Mouse (Mus musculus) liver, postnatal 0 days (tissue): Measurements from ENCODE around the gene Lgals1. TPM values are rescaled to one million over a fixed set of nuclear protein-coding genes. Genes with fewer than 3 reads are reported as not detected.

Source experiments
- ATAC-seq: fragments of 200-750 bp; cut with Nextera tagmentation; 2 replicates; pipeline ENCODE4 v1.8.0; 2017; ENCODE audit warnings: mild to moderate bottlenecking, moderate library complexity
- DNase-seq: peaks from one replicate; pipeline ENCODE4 v3.0.0-alpha.2; 2016
- H3K27ac ChIP-seq: fragments of 300-500 bp; sonication (generic); 2 replicates; pipeline ENCODE4 v1.5.1; 2014; ENCODE audit warnings: antibody characterized with exemption, moderate library complexity, mild to moderate bottlenecking, low read depth
- H3K27me3 ChIP-seq: fragments of 300-500 bp; sonication (generic); 2 replicates; pipeline ENCODE4 v1.6.1; 2014; ENCODE audit warnings: low read length, control low read depth, mixed read lengths; ENCODE audit not compliant: insufficient read depth
- H3K36me3 ChIP-seq: fragments of 300-500 bp; sonication (generic); replicated peaks from 2 replicates; pipeline ENCODE4 v1.6.1; 2014; ENCODE audit warnings: mild to moderate bottlenecking, control low read depth, low read length, moderate library complexity, mixed read lengths; ENCODE audit not compliant: insufficient read depth
- H3K4me1 ChIP-seq: fragments of 300-500 bp; sonication (generic); 2 replicates; pipeline ENCODE4 v1.6.1; 2014; ENCODE audit warnings: antibody characterized with exemption, mild to moderate bottlenecking, control low read depth; ENCODE audit not compliant: insufficient read depth
- H3K4me2 ChIP-seq: fragments of 300-500 bp; sonication (generic); 2 replicates; pipeline ENCODE4 v1.6.1; 2014; ENCODE audit warnings: low read depth, mild to moderate bottlenecking, low read length, moderate library complexity, mixed read lengths
- H3K4me3 ChIP-seq: fragments of 300-500 bp; sonication (generic); 2 replicates; pipeline ENCODE4 v1.5.1; 2014; ENCODE audit warnings: low read depth, low read length
- H3K9ac ChIP-seq: fragments of 300-500 bp; sonication (generic); replicated peaks from 2 replicates; pipeline ENCODE4 v1.6.1; 2014; ENCODE audit warnings: mild to moderate bottlenecking, moderate library complexity
- H3K9me3 ChIP-seq: fragments of 300-500 bp; sonication (generic); 2 replicates; pipeline ENCODE4 v1.6.1; 2016; ENCODE audit warnings: mild to moderate bottlenecking, control low read depth, low read length, mixed read lengths
- CTCF ChIP-seq: sonication (generic); IDR thresholded peaks from 2 replicates; pipeline ENCODE4 v1.5.1; 2016; ENCODE audit warnings: antibody characterized with exemption, low read depth
- EP300 ChIP-seq: IDR thresholded peaks from 2 replicates; pipeline ENCODE4 v1.6.1; 2016; ENCODE audit warnings: antibody characterized with exemption, low read depth, mild to moderate bottlenecking
- WGBS: fragments of 180-500 bp; shearing (Covaris S2); extraction: QIAGEN DNeasy Blood & Tissue Kit; methylation state at CpG from one replicate; pipeline ENCODE4 v1.1.7; 2014; ENCODE audit not compliant: insufficient replicate concordance; 5-methylcytosine and 5-hydroxymethylcytosine counted together
- polyA plus RNA-seq: library from polyadenylated mRNA; unstranded; fragments of >200 nt; fragmentation: Nextera tagmentation; extraction: Ambion mirVana; gene quantifications from 2 replicates; pipeline ENCODE4 v1.2.1, GENCODE M21; 2015

The Lgals1 gene
- polyA plus RNA-seq, 1 experiment from 2014 or later: 102 TPM

DNA sequence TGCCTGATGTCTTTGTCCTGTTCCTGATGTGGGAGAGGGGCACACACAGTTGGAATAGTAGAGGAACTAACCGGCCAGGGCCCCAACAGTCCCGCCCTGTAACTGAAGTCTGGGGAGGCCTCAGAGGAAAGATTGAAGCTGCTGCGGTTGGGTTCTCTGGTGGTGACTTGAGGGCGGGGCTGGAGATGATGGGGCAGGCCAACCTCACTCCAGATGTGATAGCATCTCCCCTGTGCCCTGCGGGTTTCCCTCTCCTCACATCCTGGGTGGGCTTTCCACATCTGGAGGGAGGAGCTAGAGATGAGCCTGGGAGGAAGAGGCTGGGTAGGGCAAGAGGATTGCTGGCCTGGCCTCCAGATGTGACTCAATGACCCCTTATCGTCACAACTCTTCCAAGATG is 2.9 kb upstream of the Lgals1 start:
- no peaks in the 10 kb centered on the region for H3K9me3 ChIP-seq
- H3K27me3 ChIP-seq: no peaks in the 10 kb centered on the region
- WGBS: 36% methylated on average over 6 of the region's 6 CpGs
- H3K4me3 ChIP-seq: peak overlapping the region; percentile 28
- ATAC-seq (peak; percentile 72), DNase-seq (peak; percentile 77)
- H3K36me3 ChIP-seq: no peaks in the 10 kb centered on the region
- peak overlapping the region; percentile 72 for H3K4me2 ChIP-seq
- peak overlapping the region; percentile 58 for H3K9ac ChIP-seq
- peaks cover 60% of the 10 kb centered on the region for H3K4me1 ChIP-seq
- H3K27ac ChIP-seq: peak overlapping the region; percentile 93
- TF ChIP-seq EP300: 0 out of 2 replicates have a peak, but pooled peaks have one; percentile 55
- TF ChIP-seq CTCF: no peak

DNA sequence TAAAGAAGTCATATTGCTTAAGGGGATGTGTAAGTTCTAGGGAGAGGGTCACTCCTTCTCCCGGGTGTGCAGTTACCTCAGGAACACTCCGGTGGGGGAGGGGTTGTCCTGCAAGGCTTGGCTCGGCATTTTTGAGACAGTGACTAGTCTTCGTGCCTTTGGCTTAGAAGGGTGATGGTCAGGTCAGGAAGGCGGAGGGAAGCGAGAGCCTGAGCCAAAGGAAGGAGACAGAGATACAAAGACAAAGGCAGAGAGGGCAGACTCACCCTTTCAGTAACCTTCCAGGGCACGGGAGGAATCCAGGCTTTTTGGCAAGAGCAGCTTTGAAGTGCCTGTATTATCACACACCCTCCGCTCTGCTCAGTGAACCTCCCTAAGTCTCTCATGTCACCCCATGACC is 1.4 kb upstream of the Lgals1 start:
- 58% methylated on average over 8 of the region's 8 CpGs for WGBS
- no peak for ATAC-seq
- Histone ChIP-seq H3K4me3 (no peak overlapping the region), H3K27me3 (no peaks in the 10 kb centered on the region), H3K27ac (peak overlapping the region; percentile 29; the same call in 1 of the 2 replicates), H3K4me1 (peaks cover 61% of the 10 kb centered on the region), H3K4me2 (no peak overlapping the region), H3K36me3 (no peaks in the 10 kb centered on the region), H3K9ac (0 out of 2 replicates have a peak overlapping the region, but pooled peaks have one; percentile 42), H3K9me3 (no peaks in the 10 kb centered on the region)
- DNase-seq: no peak
- TF ChIP-seq EP300 (no peak), CTCF (no peak)

DNA sequence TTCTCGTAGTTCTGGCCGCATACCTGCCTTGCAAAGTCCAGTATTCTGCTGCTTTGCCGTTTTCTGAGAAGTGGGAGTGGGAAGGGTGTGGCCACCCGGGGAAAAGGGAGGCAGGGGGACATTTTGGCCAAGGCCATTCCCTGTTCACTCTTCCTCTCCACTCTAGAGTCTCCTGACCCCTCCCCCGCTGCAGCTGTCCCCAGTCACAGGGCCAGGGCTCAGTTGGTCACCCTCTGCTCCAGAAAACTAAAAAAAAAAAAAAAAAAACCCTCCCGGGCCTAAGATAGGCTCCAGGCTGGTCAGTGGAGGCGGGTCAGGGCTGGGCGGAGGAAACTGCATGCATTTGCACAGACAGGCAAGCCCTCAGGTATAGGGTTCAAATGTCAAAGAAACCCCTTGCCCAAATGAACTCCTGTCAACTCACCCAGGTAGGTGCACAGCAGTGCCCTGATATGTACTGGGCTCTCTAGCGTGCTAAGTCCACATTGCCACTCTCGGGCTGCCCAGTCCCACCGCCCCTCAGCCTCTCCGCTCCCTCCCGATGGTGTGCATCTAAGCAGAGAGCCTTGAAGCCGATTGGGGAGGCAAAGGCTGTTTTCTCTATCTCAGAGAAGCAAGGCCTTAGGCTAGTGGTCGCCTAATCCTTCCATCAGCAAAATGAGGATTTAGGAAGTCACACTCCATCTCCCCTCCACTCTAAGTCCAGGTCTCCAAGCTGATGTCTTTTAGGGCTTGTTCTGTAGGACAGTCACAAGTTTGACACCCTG is 679 bp downstream of the Lgals1 start:
- WGBS: 14% methylated on average over 15 of the region's 15 CpGs
- ATAC-seq: no peak
- no peak for DNase-seq

DNA sequence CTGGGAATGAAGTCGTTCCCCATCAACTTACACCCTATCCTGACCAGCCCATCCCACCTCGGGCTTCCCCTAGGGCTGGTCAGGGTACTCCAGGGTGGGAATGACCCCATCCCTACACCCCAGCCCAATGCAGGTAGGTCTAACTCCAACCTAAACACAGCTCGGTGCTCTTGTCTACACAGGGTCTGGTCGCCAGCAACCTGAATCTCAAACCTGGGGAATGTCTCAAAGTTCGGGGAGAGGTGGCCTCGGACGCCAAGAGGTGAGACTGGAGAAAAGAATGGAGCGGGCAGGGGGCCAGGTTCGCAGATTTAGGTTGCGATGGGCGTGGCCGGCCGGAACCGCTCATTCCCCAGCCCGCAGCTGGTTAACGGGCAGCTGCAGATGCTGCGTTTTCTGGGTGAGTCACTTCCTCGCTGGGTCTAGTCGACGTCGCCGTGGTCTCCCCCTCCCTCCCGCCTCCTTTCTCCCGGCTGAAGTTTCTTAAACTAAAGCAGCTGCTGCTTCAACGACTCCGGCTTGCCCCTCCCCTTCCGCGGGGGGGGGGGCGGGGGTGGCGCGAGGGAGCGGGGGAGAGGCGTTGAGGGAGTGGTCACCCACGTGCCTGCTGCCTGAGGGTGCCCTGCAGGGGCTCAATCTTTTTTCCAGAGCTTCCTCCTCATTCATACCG is 1.4 kb downstream of the Lgals1 start:
- H3K36me3 ChIP-seq: no peaks in the 10 kb centered on the region
- H3K4me1 ChIP-seq: peaks cover 52% of the 10 kb centered on the region
- peak overlapping the region; percentile 69 for H3K4me2 ChIP-seq
- H3K4me3 ChIP-seq: peak overlapping the region; percentile 43
- under 1% methylated on average over 27 of the region's 35 CpGs for WGBS
- H3K27me3 ChIP-seq: no peaks in the 10 kb centered on the region
- H3K9me3 ChIP-seq: no peaks in the 10 kb centered on the region
- peak overlapping the region; percentile 67 for H3K27ac ChIP-seq
- no peak for TF ChIP-seq EP300
- no peak for TF ChIP-seq CTCF
- H3K9ac ChIP-seq: peak overlapping the region; percentile 49
- ATAC-seq: peak; percentile 32
- DNase-seq: peak; percentile 87

More for the DNA sequence above, 679 bp downstream of the Lgals1 start:
- peak overlapping the region; percentile 43 for H3K4me3 ChIP-seq
- H3K27me3 ChIP-seq: no peaks in the 10 kb centered on the region
- TF ChIP-seq CTCF: no peak
- no peak for TF ChIP-seq EP300
- peak overlapping the region; percentile 49 for H3K9ac ChIP-seq
- H3K4me2 ChIP-seq: peak overlapping the region; percentile 69
- no peaks in the 10 kb centered on the region for H3K9me3 ChIP-seq
- peaks cover 57% of the 10 kb centered on the region for H3K4me1 ChIP-seq
- H3K36me3 ChIP-seq: no peaks in the 10 kb centered on the region
- peak overlapping the region; percentile 67 for H3K27ac ChIP-seq

DNA sequence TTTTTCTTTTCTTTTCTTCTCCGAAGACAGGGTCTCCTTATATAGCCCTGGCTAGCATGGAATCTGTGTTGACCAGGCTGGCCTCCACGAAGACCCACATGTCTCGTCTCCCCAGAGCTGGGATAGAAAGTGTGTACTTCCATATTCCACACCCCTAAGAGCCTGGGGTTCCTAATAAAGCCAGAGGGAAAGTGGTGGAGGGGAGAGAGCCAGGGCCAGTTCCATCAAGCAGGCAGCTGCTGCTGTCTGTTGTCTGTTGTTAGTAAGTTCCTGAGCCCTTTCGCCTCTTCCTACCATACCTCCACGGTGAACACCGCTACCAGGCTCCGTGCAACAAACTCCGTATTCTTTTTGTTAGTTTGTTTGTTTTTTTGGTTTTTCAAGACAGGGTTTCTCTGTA is 2.0 kb downstream of the Lgals1 start:
- Histone ChIP-seq H3K4me1 (peaks cover 47% of the 10 kb centered on the region), H3K4me2 (peak overlapping the region; percentile 69), H3K36me3 (no peaks in the 10 kb centered on the region), H3K27ac (peak overlapping the region; percentile 56), H3K27me3 (no peaks in the 10 kb centered on the region), H3K4me3 (no peak overlapping the region), H3K9me3 (no peaks in the 10 kb centered on the region), H3K9ac (no peak overlapping the region)
- 48% methylated on average over 8 of the region's 8 CpGs for WGBS
- TF ChIP-seq EP300: no peak
- TF ChIP-seq CTCF: no peak
- DNase-seq (no peak), ATAC-seq (no peak)

DNA sequence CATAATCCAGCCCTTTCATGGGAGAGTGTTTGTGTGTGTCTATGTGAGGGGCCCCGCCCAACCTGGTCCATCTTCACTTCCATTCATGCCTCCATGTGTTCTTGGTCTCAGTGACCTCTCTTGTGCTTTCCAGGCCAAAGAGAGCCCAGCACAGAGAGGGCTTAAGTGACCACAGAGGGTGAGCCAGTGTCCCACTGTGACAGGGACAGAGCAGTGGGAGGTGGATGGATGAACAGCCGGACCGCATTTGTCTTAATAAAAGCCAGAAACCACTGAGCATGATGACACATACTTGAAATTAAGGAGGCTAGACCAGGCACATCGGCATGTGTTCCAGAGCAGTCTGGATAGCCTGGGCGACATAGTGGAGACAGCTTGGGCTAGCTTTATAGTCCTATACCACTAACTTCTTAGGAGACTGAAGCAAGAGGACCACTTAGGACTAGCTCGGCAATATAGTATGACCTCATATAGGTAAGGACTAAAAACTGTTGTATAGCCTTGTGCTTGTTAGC is 3.7 kb downstream of the Lgals1 start:
- TF ChIP-seq CTCF: no peak
- TF ChIP-seq EP300: no peak
- no peak overlapping the region for H3K27ac ChIP-seq
- H3K36me3 ChIP-seq: no peaks in the 10 kb centered on the region
- no peak for ATAC-seq
- no peak overlapping the region for H3K4me3 ChIP-seq
- no peak overlapping the region for H3K9ac ChIP-seq
- 92% methylated on average over 6 of the region's 6 CpGs for WGBS
- H3K4me2 ChIP-seq: no peak overlapping the region
- H3K27me3 ChIP-seq: no peaks in the 10 kb centered on the region
- H3K9me3 ChIP-seq: no peaks in the 10 kb centered on the region
- peaks cover 35% of the 10 kb centered on the region for H3K4me1 ChIP-seq
- DNase-seq: no peak
